Comparison of ENCODE assay signal across 13 mouse cellular contexts in the genomic region with DNA sequence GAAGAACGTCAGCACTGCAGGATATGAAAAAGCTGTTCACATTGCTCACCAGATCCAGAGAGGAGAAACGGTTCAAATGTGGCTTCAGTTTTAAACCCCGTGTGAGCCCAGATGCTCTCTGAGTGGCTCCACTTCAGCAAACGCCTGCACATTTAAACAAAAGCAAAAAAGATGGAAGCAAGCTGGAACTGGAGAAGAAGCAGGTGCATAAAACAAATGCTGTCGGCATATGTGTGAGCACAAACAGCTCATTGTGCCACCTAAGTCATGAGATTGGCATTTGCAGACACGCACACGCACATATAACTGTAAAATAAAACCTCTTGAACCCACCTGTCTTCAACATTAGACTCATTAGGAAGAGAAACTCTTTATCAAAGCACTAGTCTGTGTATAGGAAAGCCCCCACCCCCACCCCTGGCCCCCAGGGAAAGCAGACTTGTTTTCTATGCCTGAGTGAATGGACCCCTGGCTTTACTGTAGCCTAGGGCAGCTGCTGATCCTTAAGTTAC.
A peak's percentile ranks its signal among the peaks of the same experiment; 100 is the strongest.
DNase-seq lines count a peak whose midpoint lies in the region; ATAC-seq and TF ChIP-seq lines count a peak whose summit lies in the region.
"Had no signal": no experiment of that assay in that cellular context is flagged by ENCODE, and none has a peak within 500 bp of the region (broad histone marks: within the 10 kb centered on the region; RNA-seq: fewer than 3 reads in every experiment).

No protein-coding gene starts in this region.

- peak overlapping the region; percentile 28; the same call in 1 of the 2 replicates for H3K27ac ChIP-seq in layer of hippocampus, adult 2 months
- no peak overlapping the region for H3K27ac ChIP-seq in neural tube, embryonic 15.5 days (replicated peaks)
- H3K27ac ChIP-seq: gastrocnemius, adult 2 months; left cerebral cortex, adult 2 months had no signal

- 35% methylated on average over 7 of the region's 7 CpGs for WGBS in neural tube, embryonic 15.5 days

- 0 out of 2 replicates have a peak overlapping the region, but pooled peaks have one; percentile 23 for H3K9ac ChIP-seq in neural tube, embryonic 15.5 days (replicated peaks)

- DNase-seq in heart, adult 8-10 months (ENCODE audit: low spot score) = peak; percentile 27
- no peak for DNase-seq in heart, postnatal 14 days
- peak; percentile 38 for DNase-seq in right cerebral cortex, postnatal 25 days
- DNase-seq in right cerebral cortex, postnatal 10 days (ENCODE audit: low spot score in 2 of 2) = no peak
- DNase-seq in layer of hippocampus, adult 2 months (ENCODE audit: low spot score in 2 of 2) = peak in 1 of 2 experiments; percentile 58
- no peak for DNase-seq in left cerebral cortex, postnatal 36 days (ENCODE audit: low spot score in 2 of 2)
- DNase-seq in gastrocnemius, postnatal 36 days = no peak
- DNase-seq: B cell, adult 2 months; gastrocnemius, adult 2 months; kidney, adult 18-20 months; thymus, postnatal 14 days had no signal

- no peak for TF ChIP-seq CTCF in layer of hippocampus, adult 2 months (conservative IDR thresholded peaks at IDR 0.05)

- H3K4me2 ChIP-seq in neural tube, embryonic 15.5 days = peak overlapping the region; percentile 39

- H3K27me3 ChIP-seq in neural tube, embryonic 15.5 days (replicated peaks) = no peaks in the 10 kb centered on the region

- H3K9me3 ChIP-seq in neural tube, embryonic 15.5 days (replicated peaks) = no peaks in the 10 kb centered on the region

- H3K4me3 ChIP-seq in layer of hippocampus, adult 2 months = no peak overlapping the region; the same call in 1 of the 2 replicates
- H3K4me3 ChIP-seq in neural tube, embryonic 15.5 days (replicated peaks) = 0 out of 2 replicates have a peak overlapping the region, but pooled peaks have one; percentile 6
- H3K4me3 ChIP-seq: gastrocnemius, adult 2 months; left cerebral cortex, adult 2 months had no signal

- peak; percentile 31; the same call in 1 of the 2 replicates for ATAC-seq in neural tube, embryonic 15.5 days (ENCODE audit: low FRiP score)

- no peaks in the 10 kb centered on the region for H3K36me3 ChIP-seq in neural tube, embryonic 15.5 days

- intact Hi-C loops in heart, postnatal 14 days (cut with DNase I) = no loop called here
- intact Hi-C loops in left cerebral cortex, postnatal 36 days (cut with DNase I) = no loop called here
- intact Hi-C loops in gastrocnemius, postnatal 36 days (cut with DNase I) = no loop called here

- peaks cover 15% of the 10 kb centered on the region for H3K4me1 ChIP-seq in neural tube, embryonic 15.5 days

Comparison
In these comparisons a context has a peak if more than half of its experiments do, and no peak if none do; other contexts are left out.
1. DNase-seq: peak in heart, adult 8-10 months (single experiment) and right cerebral cortex, postnatal 25 days (single experiment); none in heart, postnatal 14 days (0 of 2), right cerebral cortex, postnatal 10 days (0 of 2), left cerebral cortex, postnatal 36 days (0 of 2) and gastrocnemius, postnatal 36 days (0 of 2).